Mouse (Mus musculus) heart, postnatal 25 days (tissue): ENCODE measurements around the gene Hhex. TPM values are rescaled to one million over a fixed set of nuclear protein-coding genes. Genes with fewer than 3 reads are reported as not detected.

ENCODE experiments used
- DNase-seq: peaks from one replicate; pipeline ENCODE4 v3.0.0; 2022; ENCODE audit warnings: low spot score
- intact Hi-C: fragments of 180-260 bp; cut with DNase I; formaldehyde crosslinking; loops from one replicate; pipeline ENCODE4 v1.15.1; 2025
- total RNA-seq, 2 experiments: library from RNA; stranded (reverse); gene quantifications; 2 replicates each; pipeline ENCODE4 v1.2.3; 2021

Gene Hhex
- total RNA-seq, 2 experiments from 2014 or later, result 3.8 to 4.8 TPM

DNA sequence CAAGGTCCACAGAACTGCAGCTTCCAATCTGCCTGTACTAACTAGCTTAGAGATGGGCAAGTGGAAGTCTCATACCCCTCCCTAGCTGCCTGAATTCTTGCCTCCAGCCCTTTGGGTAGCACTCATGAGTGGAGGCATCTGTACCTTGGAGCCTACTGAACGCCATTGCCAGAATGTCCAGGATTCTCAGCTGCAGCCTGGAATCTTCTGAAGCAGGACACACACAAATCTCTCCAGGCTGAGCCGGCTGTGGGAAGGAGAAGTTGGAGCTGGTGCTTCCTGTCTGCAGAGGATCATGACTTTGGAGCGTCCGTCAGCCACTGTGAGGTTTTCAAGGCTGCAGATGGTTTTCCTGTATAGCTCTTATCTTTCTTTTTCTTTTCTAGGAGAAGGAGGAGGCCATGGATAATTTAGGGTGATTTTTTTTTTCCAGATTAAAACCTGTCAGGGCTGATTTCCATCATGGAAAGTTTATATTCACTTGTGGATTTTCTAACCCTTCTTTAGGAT, 9.1 kb downstream of the Hhex start:
- intact Hi-C loops, result no loop called here
- DNase-seq, result no peak

DNA sequence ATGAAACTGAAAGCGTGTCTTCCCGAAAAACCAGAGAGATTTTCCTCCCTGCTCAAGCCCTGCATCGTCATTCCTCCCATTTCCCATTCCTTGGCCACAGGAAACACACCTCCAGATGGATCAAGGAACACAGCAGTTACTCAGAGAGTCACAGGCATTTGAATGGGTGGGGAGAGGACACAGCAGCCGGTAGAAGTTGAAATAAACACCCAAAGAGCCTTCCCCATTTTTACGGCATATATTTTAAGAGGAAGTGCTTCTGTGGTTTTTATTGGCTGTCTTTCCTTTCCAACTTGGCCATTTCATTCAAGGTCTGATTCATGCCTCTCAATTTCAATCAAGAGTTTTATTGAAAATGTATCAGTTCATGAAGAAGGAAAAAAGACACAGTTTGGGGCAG, 13.6 kb downstream of the Hhex start:
- DNase-seq, result no peak
- intact Hi-C loops, result no loop called here

DNA sequence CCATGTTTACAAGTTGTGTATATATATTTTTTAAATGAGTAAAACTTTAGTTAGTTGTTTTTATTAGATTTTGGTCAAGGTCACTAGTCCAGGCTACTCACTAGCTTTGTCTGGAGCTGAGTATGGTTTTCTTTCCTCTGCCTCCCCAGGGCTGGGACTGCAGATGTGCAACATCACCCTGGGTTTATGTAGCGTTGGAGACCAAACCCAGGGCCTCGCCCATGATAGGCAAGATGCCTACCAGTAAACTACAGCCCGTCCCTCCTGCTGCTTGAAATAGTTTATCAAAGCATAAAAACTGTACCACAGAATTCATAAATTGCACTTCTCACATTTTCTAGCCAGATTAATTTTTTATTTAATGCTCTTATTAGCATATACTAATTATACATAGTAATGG, 14.6 kb downstream of the Hhex start:
- DNase-seq, result no peak
- intact Hi-C loops, result no loop called here

DNA sequence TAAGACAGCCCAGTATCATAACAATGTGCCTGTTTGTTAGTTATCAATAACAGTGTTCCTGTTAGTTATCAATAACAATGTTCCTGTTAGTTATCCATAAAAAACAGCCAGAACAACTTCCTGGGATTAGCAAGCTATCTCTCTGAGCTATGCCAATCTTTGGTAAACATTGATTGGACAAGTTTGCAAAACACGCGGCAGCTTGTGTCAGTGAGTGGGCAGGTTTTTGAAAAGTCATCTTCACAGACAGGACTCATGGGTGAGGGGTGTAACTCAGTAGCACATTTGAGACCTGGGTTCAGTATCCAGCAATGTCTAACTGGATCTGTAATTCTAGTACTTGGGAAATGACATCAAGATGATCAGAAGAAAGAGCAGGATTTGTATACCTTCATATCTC, 20.9 kb downstream of the Hhex start:
- DNase-seq, result no peak
- intact Hi-C loops, result no loop called here

DNA sequence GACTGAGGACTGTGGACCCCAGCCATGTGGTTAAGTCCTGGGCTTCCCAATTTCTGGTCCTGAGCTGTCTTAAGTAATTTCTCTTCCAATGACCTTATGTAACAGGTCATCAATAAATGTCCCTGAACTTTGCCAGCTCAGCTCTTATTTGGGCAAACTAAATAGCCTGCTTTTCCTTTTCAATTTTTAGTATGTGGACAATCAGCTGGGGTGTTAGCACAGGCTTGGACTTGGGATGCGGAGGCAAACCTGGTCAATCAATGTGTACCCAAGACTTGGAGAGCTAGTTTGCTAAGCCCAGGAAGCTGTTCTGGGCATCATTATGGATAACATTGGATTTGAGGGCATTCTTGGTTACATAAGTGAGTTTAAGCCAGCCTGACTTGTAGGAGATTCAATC, 21.4 kb downstream of the Hhex start:
- intact Hi-C loops, result no loop called here
- no peak for DNase-seq

DNA sequence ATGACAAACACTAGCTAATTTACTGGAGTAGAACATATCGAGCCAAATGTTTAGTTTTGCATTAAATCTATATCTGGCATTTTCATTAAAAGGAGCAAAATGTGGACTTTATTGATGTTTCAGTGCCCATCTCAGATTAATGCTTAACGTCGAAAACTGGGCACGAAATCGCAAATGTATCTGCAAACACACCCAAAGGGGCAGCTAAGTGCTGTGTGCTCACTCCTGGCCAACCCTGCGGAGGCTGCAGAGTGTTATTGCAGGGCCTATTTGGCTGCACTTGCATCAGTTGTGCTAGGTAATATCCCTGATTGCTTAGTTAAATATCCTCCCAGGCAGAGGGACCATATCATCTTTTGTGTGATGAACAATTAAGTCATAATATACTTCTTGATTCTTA, 23.4 kb downstream of the Hhex start:
- no peak for DNase-seq
- intact Hi-C loops, result no loop called here

DNA sequence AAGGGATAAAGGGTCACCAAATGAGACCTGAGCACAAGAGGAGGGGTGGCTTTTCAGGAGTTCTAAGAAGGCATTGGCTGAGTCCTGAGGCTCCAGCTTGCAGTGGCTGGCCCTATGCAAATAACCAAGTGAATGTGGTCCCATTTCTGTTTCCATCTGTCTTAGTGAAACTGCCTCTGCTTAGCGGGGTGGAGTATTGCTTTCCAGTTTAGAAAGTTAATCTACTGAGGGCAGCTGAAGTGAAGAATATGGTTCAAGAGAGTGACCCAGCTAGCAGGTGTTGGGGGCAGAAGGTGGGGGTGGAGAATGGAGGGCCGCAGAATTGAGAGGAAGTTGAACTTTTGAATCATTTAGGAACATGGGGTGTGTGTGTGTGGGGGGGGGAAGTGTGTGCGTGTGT, 31.8 kb downstream of the Hhex start:
- intact Hi-C loops, result no loop called here
- DNase-seq, result no peak

DNA sequence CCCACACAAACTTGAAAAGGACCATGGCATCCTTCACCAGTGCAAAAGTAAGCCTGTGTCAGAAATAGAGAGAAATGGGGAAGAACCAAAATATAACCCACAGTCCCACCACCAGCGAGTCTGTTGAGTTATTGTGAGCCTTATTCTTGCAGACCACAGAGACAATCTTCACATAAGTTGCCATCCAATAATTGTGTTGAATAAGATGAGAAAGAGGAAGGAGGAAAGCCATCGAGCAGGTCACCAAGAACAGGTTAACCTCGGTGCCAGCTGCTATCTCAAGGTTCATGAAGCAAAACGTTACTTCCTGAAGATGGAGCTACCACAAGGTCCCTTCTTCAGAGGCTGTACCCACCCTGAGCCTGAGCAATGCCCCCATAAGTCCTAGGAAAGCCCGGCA, 32.4 kb downstream of the Hhex start:
- no peak for DNase-seq
- intact Hi-C loops, result no loop called here

DNA sequence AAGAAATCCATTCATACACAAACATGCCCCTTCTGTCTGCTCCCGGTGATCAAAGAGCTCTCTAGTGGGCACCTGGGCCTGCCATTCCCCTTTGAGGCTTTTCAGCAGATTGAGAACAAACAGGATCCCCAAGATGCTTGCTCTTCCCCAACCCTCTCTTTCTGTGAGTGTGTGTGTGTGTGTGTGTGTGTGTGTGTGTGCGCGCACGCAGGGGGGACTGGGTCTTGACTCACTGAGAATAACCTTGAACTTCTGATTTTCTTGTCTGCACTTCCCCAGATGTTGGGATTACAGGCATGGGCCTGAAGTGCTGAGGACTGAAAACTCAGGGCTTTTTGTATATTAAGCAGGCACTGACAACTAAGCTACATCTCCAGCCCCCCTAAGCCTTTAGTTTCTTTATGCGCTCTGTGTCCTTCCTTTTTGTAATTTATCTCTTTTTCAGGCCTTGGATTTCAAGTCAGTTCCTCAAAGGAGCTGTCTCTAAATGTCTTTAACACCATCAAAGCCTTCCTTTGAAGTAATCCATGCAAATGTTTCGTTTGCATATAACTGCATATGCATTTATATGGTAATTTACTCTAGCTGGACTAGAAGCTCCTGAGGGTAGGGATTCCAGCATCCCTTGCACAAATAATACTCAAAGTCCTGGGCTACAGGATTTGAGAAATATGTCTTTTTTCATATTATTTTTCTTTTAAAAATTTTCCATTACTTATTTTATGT, 34.4 kb downstream of the Hhex start:
- DNase-seq, result no peak
- intact Hi-C loops, result no loop called here

DNA sequence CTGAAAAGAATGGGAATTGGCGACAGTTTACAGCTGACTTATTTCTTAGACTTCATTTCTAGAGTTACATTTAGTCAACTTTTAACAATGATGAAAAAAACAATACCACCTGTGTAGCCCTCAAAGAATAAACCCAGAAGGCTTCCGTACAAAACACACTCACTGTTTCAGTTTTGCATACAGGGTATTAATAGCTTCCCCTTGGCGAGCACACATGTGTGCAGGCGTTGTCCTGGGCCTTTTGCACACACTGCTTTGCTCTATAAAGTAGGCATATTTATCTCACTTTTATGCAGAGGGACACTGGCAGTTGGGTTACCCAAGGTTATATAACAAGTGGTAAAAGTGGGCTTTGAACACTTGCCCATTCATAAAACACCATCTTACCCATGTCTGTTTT, 37.1 kb downstream of the Hhex start:
- intact Hi-C loops, result no loop called here
- DNase-seq, result no peak

DNA sequence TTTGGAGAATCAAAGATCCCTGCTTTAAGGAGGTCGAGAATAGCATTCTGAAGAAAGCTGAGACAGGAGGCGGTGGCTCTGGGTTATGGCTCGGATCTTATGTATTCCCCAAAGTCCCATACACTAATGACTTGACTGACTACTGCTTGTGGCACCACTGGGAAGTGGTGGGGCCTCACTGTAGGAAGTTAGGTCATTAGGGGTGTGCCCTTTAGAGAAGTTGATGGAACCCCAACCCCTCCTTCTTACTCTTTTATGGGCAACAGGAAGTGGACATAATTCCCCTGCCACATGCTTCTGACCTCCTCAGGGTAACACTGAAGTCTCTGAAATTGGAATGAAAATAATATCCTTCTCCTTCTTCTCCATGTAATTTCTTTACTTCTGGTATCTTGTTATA, 38.0 kb downstream of the Hhex start:
- DNase-seq, result no peak
- intact Hi-C loops, result no loop called here

DNA sequence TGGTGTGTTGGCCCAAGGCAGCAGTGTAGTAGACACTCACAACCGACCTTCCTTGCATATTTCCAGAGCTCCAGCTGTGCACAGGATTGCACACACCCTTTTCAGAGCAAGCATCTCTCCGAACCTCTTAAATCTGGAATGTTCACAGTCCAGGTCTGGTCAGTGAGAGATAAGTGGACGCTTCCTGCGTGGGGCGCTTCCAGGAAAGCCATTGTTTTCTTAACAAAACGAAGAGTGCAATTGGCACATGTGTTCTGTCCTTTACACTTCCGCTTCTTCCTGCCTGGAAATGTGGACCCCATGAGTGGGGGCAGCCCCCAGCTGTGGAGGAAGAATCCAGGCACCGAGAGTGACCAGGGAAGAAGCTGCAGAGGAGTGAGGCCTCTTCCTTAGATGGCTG, 47.1 kb downstream of the Hhex start:
- intact Hi-C loops, result loop anchor here (5.0 kb wide), 1 partner anchor 44 kb away; no protein-coding TSS in a partner anchor
- DNase-seq, result no peak

DNA sequence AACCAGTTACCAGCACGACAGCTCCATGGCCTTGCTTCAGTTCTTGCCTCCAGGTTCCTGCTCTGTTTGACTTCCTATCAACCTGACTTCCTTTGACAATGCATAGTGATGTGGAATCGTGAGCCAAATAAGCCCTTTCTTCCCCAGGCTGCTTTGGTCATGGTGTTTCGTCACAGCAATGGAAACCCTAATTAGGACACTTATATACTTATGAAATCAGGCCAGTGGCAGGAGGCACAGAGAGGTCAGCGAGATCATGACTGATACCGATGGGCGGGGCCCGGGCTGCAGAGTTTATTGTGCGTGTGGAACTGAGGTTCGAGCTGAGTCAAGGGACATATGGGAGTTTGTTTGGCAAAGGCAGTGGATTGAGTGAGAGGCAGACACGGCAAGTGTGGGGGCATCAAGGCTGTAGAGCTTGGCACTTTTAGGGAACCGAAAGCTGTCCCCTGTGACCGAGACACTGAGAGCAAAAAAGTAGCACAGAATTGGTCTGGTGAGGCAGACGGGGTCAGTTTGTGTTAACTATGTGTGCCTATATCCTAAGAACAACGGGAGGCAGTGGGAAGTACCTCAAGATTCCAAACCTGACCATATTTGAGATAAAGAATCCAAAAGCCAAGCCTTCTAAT, 48.1 kb downstream of the Hhex start:
- intact Hi-C loops, result loop anchor here (5.0 kb wide), 1 partner anchor 45 kb away; no protein-coding TSS in a partner anchor
- no peak for DNase-seq

DNA sequence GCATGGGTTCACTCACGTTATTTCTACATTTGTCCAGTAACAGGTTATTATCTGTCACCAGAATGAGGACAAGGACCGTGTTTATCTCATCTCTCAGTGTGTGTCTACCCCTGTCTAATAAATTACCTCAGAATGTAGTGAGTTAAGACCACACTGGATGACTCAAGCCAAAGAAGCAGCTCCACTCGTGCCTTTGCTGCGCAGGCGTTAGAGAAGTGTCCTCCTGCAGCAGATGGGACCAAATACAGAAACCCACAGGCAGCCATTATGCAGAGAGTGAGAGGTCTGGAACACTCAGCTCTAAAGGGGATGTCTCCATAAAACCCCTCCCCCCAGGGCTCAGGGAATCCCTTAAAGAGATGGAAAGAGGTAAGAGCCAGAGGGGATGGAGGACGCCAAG, 50.2 kb downstream of the Hhex start:
- DNase-seq, result no peak
- intact Hi-C loops, result loop anchor here (5.0 kb wide), 1 partner anchor 47 kb away; no protein-coding TSS in a partner anchor

DNA sequence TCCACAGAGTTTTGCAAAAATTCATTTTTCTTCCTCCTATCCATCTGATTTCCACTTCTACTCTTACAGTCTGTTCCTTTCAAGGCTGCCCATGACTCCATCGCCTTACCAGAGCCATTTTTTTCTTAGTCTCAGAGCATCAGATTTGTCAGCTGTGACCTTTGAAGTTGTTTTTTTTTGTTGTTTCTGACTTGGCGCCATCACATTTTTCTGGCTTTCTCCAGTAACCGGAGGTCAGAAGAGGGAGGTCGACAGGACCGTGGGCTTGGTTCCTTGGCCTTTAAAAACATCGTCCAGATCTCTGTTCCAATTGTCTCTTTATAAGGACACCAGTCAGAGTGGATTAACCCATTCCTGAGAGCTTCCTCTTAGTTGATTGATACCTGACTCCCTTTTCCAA, 52.2 kb downstream of the Hhex start:
- no peak for DNase-seq
- intact Hi-C loops, result no loop called here

DNA sequence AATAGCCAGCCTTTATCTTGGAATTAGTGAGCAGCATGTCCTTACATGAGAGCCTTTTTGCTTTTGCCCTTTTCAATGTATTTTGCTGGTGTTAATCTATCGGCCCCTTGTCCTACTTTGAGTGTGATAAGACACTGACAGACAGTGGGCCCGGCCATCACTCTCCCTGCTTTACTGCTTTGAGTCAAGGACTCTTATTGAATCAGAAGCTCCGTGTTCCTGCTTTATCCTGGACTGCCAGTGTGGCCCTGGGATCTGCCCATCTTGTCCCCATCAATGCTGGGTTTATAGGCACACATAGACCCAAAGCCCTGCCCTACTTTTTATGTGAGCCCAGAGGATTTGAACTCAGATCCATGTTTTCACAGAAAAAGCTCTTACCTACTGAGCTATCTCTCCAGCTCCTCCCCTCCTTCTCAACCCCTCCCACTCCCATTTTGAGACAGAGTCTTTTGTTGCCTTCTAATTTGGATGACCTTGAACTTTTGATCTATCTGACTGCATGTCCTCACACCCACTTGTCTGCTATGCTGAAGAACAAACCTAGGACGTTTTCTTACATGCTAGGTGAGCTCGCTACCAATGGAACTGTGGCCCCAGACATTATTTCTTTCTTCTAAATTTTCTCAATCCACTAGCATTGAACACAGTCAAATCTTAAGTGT, 53.3 kb downstream of the Hhex start:
- intact Hi-C loops, result no loop called here
- DNase-seq, result no peak

DNA sequence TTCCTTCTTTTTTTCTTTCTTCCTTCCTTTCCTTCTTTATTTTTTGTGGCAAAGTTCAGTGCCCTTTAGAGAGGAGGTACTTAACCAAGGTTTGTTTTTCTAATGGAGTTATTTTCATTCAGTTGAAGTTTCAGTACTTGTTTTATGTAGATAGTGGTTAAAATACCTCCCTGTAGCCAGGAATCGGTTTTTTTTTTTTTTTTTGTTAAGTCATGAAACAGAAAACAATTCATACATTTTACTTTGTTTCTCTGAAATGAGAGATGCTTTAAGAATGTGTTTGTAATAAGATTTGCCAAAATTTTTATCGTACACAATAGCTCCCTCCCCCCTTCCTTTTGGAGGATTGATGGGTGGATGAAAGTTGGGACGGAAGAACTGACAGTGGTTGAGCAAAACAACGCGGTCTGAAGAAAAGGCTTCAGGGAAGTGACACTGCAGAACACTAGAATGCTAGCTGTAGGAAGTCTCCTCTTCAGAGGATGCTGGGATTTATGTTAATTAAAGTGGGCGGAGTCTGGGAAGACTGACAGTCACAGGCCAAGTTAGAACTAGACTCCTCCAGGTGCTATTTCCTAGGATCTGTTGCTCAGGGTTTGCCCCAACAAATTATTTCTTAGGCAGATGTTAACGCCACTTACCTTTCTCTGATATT, 54.1 kb downstream of the Hhex start:
- DNase-seq, result no peak
- intact Hi-C loops, result no loop called here
